Mouse (Mus musculus) common myeloid progenitor, adult 5-6 weeks (primary cell): ENCODE measurements at regions not wholly inside any gene's neighbourhood (a gene's known extent, or its start where the extent isn't known, plus 50 kb on each side); places are given as distances from the start of the nearest gene placed in this dataset.

Experiments used
- ATAC-seq: replicated peaks from 2 replicates; pipeline ENCODE4 v1.8.0; 2016; ENCODE audit warnings: low read depth, mild to moderate bottlenecking, moderate TSS enrichment, inconsistent platforms; ENCODE audit not compliant: poor library complexity, severe bottlenecking

GRCm38 (mm10) chr14:73931095-73931494 is 270.1 kb downstream of the Gm21750 start:
- 0 out of 2 replicates have a peak, but pooled peaks have one; percentile 36 for ATAC-seq

DNA sequence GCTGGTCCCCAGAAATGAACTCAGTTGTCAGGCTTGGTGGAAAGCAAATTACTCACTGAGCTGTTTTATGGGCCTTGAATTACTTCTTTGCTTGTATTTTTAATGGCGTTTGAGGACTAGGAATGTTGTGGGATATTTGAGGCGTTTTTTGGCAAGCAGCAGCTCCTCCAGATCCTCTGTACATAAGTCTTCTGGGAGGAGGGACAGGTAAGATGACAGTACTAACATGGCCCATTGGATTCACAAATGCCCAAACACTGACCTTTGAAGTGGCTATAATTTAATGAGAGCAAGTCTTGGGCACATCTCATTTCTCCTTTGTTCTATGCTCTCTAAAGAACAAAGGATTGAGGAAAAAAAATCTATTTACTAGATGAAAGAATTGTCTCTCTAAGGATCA is 286.3 kb downstream of the Gm21750 start:
- no peak for ATAC-seq

DNA sequence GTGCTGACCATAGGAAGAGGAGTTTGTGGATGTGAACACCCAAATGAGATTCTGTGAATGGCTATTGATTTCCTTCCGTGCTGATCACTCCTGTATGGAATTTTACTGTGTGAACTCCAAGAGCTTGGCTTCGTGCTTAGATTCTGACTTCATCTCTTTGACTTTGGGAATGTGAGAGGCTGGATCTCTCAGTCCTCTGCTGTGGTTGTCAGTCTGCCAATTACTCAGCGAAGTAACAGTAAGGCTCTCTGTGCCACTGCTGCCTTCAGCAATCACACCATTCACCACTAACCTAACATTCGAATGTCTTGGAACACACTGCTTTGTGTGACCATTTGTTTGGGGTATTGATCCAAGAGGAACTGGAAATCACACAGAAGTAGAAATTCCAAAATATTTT is 291.5 kb downstream of the Gm21750 start:
- ATAC-seq: no peak

GRCm38 (mm10) chr14:73978694-73979093 is 317.7 kb downstream of the Gm21750 start:
- ATAC-seq: no peak

DNA sequence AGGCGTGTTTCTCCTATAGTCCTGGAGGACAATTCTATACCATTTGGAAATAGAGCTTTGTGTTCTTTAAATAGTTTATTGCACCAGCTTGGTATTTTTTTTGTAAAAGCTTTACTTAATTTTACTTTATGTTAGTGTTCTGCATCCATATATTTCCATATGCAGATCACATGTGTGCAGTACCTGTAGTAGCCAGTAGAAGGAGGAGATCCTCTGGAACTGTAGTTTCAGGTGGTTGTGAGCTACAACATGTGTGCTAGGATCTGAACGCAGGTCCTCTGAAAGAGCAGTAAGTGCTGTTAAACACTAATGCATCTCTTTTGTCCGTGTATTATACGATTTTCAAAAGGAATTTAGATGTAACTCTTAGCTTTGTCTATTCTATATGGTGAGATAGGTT is 335.2 kb downstream of the Gm21750 start:
- ATAC-seq: no peak

- no peak for ATAC-seq
Observed at GRCm38 (mm10) chr14:73997796-73998195, 336.8 kb downstream of the Gm21750 start.

DNA sequence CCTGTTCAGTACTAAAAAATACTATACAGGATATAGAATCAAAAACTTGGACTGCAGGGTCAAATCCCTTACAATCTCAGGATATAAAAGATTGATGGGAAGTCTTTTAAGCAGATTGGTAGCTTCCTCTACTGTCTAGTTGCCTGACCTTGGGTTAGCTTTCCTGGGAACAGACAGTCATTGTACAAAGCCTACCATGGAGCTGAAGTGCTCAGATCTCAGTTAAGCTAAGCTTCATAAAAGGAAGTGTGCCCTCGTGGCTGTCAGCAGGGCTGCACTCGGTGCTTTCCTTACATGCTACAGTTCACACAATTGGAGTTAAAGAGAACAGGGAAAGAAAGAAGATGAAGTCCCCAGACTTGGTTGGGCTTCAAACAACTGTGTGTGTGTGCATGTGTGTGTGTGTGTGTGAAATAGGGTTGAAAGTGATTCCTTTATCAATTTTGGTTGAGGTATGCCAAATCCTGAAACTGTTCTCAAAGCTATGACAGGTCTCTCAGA is 338.4 kb downstream of the Gm21750 start:
- ATAC-seq: no peak

DNA sequence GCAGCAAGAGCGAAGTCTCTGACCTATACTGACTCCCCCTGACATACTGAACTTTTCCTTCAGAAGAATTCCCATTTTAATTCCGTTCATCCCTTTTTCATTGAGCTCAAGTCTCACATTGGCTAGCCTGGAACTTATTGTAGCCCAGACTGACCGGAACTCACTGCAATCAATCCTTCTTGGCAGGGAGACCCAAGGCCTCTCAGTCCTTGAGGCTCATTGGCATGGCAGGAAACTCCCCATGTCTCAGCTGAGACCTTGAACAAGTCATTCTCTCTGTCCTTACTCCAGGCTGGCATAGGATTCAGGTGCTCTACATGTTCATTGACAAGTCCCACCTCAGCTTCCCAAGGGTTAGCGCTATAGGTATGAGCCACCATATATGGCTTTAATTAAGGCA is 345.9 kb downstream of the Gm21750 start:
- no peak for ATAC-seq

- no peak for ATAC-seq
Observed at GRCm38 (mm10) chr14:74011555-74011954, 350.5 kb downstream of the Gm21750 start.

DNA sequence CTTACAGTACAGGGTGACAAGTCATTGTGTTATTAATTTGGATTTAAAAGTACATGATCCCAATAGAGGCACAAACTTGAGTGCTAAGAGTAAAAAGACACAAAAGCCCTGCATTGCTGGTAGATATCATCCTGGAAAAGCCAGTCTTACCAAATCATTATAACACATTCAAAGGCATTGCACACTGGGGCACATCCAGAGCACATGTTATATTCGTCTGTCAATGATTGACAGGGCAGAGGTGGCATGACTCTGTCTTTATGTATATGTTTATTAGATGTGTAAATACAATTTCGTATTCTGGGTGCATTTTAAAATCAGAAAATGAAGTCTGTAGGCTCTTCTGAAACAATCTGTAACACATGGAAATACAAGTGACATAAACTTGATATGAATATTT is 358.4 kb downstream of the Gm21750 start:
- ATAC-seq: no peak

GRCm38 (mm10) chr14:74047009-74047694 is 386.1 kb downstream of the Gm21750 start:
- no peak for ATAC-seq

- ATAC-seq: no peak
Observed at GRCm38 (mm10) chr14:74047695-74048280, 386.8 kb downstream of the Gm21750 start.

GRCm38 (mm10) chr14:74048386-74048785 is 387.4 kb downstream of the Gm21750 start:
- ATAC-seq: no peak

DNA sequence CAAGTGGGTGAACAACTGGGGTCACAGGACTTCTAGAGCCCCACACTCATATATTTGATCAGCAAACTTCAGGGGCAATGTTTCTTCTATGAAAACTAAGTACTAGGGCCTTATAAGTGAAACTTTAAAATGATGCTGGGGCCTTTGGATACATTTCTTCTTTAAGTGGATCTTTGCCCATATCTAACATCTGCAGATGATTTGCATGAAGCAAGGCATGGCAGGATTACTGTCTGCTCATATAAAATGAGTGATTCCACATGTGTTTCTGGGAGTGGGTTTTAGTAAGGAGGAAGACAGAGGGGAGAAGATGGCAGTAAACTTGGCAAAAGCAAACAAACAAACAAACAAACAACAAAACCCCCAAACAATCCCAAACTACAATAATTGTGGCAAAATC is 405.0 kb downstream of the Gm21750 start:
- no peak for ATAC-seq

DNA sequence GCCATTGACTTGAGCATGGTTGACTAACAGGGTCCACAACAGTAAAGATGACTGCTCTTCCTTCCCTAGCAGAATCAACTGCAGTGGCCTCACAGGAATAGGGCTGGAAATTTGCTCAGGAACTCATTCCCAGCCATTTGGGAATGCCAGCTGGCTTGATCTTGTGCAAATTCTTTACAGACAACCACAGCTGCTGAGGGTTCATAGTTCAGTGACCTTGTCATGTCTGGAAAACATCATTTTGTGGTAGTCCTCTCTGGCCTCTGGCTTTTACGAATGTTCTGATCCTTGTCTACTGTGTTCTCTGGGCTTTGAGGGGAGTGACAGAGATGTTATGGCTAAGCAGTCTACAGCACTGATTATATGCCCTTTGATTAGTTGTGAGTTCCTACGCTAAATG is 432.0 kb downstream of the Gm21750 start:
- no peak for ATAC-seq

DNA sequence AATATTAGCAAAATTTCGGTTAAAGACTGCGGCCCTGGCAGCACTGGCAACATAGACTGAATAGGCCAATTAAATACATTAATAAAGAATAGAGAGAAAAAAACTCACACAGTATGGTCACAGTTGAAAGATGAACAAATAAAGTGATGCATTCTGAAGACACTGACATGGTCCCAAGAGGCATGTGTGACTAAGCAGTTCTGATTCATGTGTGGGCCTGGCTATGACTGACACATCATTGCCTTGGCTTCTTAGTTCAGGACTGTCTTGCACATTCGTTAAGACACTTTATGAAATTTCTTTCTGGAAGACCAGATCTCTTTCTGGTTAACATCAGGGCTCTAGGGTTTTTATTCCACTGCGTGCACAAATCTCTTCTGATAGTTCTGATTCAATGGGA is 438.7 kb downstream of the Gm21750 start:
- ATAC-seq: no peak

DNA sequence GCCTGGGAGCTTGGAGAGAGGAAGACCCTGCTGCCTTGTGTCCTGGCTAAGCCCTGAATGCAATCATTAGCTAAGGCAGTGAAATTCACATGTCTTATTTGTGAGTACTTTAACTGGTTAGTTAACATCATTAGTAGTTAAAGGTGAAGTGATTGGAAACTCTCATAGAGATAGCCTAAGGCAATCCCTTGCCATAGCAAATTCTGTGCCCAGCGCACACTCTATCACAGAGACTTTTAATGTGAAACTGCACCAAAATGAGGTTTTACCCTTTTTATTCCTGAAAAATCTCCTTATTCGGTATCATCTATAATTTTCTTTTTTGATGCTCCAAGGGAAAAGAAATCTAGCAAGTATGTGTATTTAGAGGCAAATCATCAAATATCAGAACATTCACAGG is 451.6 kb downstream of the Gm21750 start:
- no peak for ATAC-seq

GRCm38 (mm10) chr14:74113116-74113515 is 452.1 kb downstream of the Gm21750 start:
- ATAC-seq: no peak

GRCm38 (mm10) chr14:74113556-74113955 is 452.5 kb downstream of the Gm21750 start:
- no peak for ATAC-seq

GRCm38 (mm10) chr14:74117686-74118085 is 456.7 kb downstream of the Gm21750 start:
- ATAC-seq: no peak

DNA sequence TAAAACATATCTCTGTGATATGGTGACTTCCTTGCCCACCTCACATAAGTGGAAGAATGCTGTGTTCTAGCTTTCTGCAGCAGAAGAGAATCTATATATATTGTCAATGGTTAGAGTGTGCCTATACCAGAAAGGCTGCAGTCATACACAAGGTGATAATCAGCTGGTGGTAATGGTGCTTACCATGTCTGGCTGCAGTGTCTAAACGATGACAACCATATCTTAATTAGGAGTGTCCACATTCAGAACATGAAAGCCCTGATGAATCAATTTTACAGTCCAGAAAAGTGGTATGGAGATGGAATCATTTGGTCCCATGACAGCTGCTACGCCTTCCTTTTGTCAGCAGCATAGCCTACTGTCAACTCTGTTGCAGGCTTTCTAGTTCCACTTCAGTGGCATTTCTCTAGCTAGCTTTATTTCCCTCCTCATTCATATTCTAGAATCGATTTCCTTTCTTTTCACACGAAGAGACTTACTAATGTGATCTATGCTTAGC is 484.2 kb downstream of the Gm21750 start:
- no peak for ATAC-seq

- no peak for ATAC-seq
Observed at GRCm38 (mm10) chr14:74166221-74166620, 474.4 kb upstream of the Htr2a start.
